Mouse (Mus musculus) limb, embryonic 14.5 days (tissue): ENCODE data around the gene Gm20906. TPM values are rescaled to one million over a fixed set of nuclear protein-coding genes. Genes with fewer than 3 reads are reported as not detected.
"Not testable (repeated sequence)": the region's sequence is repeated elsewhere in the genome, so short reads cannot be mapped to it uniquely, and the experiment has no call there.

ENCODE experiments used
- ATAC-seq: fragments of 200-750 bp; cut with Nextera tagmentation; 2 replicates; pipeline ENCODE4 v1.8.0; 2017; ENCODE audit warnings: low read depth, moderate number of reproducible peaks, moderate TSS enrichment; ENCODE audit not compliant: low FRiP score
- DNase-seq: peaks from one replicate; pipeline ENCODE4 v3.0.0-alpha.2; 2015; ENCODE audit warnings: low spot score
- H3K27ac ChIP-seq: fragments of 300-500 bp; sonication (generic); replicated peaks from 2 replicates; pipeline ENCODE4 v1.5.1; 2014; ENCODE audit warnings: low read depth, mild to moderate bottlenecking, low read length, moderate library complexity, mixed read lengths
- H3K27me3 ChIP-seq: fragments of 300-500 bp; sonication (generic); 2 replicates; pipeline ENCODE4 v1.6.1; 2014; ENCODE audit warnings: low read length, mixed read lengths; ENCODE audit not compliant: control insufficient read depth, insufficient read depth
- H3K36me3 ChIP-seq: fragments of 300-500 bp; sonication (generic); 2 replicates; pipeline ENCODE4 v1.6.1; 2014; ENCODE audit warnings: mild to moderate bottlenecking, low read length, moderate library complexity, mixed read lengths; ENCODE audit not compliant: control insufficient read depth, insufficient read depth
- H3K4me1 ChIP-seq: fragments of 300-500 bp; sonication (generic); 2 replicates; pipeline ENCODE4 v1.6.1; 2014; ENCODE audit warnings: antibody characterized with exemption, low read length, mixed read lengths; ENCODE audit not compliant: control insufficient read depth, insufficient read depth
- H3K4me2 ChIP-seq: fragments of 300-500 bp; sonication (generic); replicated peaks from 2 replicates; pipeline ENCODE4 v1.6.1; 2014; ENCODE audit warnings: low read depth, mild to moderate bottlenecking, low read length, moderate library complexity; ENCODE audit not compliant: severe bottlenecking
- H3K4me3 ChIP-seq: fragments of 300-500 bp; sonication (generic); replicated peaks from 2 replicates; pipeline ENCODE4 v1.5.1; 2014; ENCODE audit warnings: low read length
- H3K9ac ChIP-seq: fragments of 300-500 bp; sonication (generic); 2 replicates; pipeline ENCODE4 v1.6.1; 2014; ENCODE audit warnings: mild to moderate bottlenecking, low read depth, low read length, moderate library complexity; ENCODE audit not compliant: severe bottlenecking
- H3K9me3 ChIP-seq: fragments of 300-500 bp; sonication (generic); 2 replicates; pipeline ENCODE4 v1.6.1; 2016; ENCODE audit warnings: low read length; ENCODE audit not compliant: control insufficient read depth
- WGBS: fragments of 180-500 bp; shearing (Covaris S2); extraction: QIAGEN DNeasy Blood & Tissue Kit; methylation state at CpG from one replicate; pipeline ENCODE4 v1.1.7; 2014; 5-methylcytosine and 5-hydroxymethylcytosine counted together
- polyA plus RNA-seq, 2 experiments: library from polyadenylated mRNA; depleted of rRNA in 1 of 2; stranded (reverse) in 1 of 2; unstranded in 1 of 2; fragments of >200 nt; fragmentation: Nextera tagmentation in 1 of 2; extraction: Ambion mirVana in 1 of 2; gene quantifications; 2 replicates each; pipeline versions ENCODE4 v1.2.1 to v1.2.3; 2012 to 2014

The Gm20906 gene
- polyA plus RNA-seq (2012; rRNA removed): not detected in 2 replicates
- not detected in 2 replicates for polyA plus RNA-seq (2014; fragmentation: Nextera tagmentation; extraction: Ambion mirVana)

- WGBS: no CpG with 5 or more reads among the region's 6 CpGs
- H3K4me3 ChIP-seq, H3K9me3 ChIP-seq, H3K27me3 ChIP-seq, ATAC-seq, H3K9ac ChIP-seq, H3K27ac ChIP-seq, H3K4me1 ChIP-seq, H3K36me3 ChIP-seq, DNase-seq, H3K4me2 ChIP-seq: not testable (repeated sequence)
Measured at GRCm38 (mm10) chrY:87550666-87551065, at the start of gene Gm20906. TSS of gene Gm20906 (plus strand) at chrY:87550966.
